Mouse (Mus musculus): Measurements from ENCODE around the gene Inmt. TPM values are rescaled to one million over a fixed set of nuclear protein-coding genes. Genes with fewer than 3 reads are reported as not detected.

The Inmt gene
- polyA plus RNA-seq, 2 experiments, result 0.09 to 0.13 TPM

DNA sequence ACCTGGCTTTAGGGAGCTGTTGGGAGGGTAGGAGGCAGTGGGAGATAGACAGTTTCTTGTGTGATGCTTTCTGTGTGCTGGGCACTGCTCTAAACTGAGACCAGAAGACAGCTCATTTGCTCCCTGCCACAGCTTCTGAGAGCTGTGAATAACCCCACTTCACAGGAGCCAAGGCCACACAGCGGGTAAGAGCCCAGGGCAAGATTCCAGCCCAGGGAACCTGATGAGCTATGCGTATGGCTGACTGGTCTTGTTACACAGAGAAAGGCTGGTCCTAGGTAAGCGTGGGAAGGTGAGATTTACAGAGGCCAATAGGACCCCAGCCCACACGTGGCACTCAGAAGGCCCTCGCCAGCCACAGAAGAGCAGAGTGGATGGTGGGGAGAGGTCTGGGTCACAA lies 48.3 kb downstream of the Inmt start:
- DNase-seq (ENCODE audit: low read depth in 3 of 3, low spot score in 3 of 3), result no peak
- 60% methylated on average over 5 of the region's 5 CpGs for WGBS (ENCODE audit: insufficient replicate concordance)
- H3K4me3 ChIP-seq (ENCODE audit: insufficient read depth in 1 of 2, low read depth in 2 of 2, low read length in 2 of 2), result no peak overlapping the region
- no peak overlapping the region for H3K27ac ChIP-seq
- no peaks in the 10 kb centered on the region for H3K27me3 ChIP-seq (ENCODE audit: control insufficient read depth, insufficient read depth, low read length)
- TF ChIP-seq CTCF (IDR thresholded peaks at IDR 0.05; ENCODE audit: low read depth) (no peak), EP300 (IDR thresholded peaks at IDR 0.05; ENCODE audit: low read depth) (no peak)
- no peaks in the 10 kb centered on the region for H3K9me3 ChIP-seq (ENCODE audit: control insufficient read depth, low read length)
- H3K36me3 ChIP-seq (replicated peaks; ENCODE audit: control insufficient read depth, insufficient read depth, low read depth), result no peaks in the 10 kb centered on the region
- H3K4me2 ChIP-seq (ENCODE audit: low read depth), result no peak overlapping the region
- ATAC-seq (ENCODE audit: insufficient read depth), result no peak
- H3K4me1 ChIP-seq (replicated peaks; ENCODE audit: control insufficient read depth in 2 of 2, insufficient read depth in 2 of 2, low read length in 1 of 2), result no peaks in the 10 kb centered on the region
- no peak overlapping the region for H3K9ac ChIP-seq (replicated peaks)

DNA sequence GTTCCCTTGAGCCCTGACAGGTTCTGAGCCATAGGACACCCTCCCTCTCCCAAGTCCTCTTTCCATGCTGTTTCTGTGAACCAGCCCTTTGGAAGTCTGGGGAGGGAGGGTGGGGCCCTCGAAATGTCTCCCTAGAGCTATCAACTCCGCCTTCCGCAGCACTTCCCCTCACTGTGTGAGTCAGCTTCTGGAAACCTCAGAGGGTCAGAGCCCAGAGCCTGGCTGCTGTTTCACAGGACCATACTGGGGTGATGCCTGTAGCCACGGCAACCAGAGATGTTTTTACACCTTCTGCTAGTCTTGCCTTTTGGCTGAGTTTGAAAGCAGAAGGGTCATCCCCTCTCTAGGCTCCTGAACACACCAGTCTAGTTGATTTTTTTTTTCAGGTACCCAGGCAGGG lies 51.8 kb downstream of the Inmt start:
- H3K4me1 ChIP-seq (replicated peaks; ENCODE audit: control insufficient read depth in 2 of 2, insufficient read depth in 2 of 2, low read length in 1 of 2), result no peaks in the 10 kb centered on the region
- no peak overlapping the region for H3K4me2 ChIP-seq (ENCODE audit: low read depth)
- H3K27me3 ChIP-seq (ENCODE audit: control insufficient read depth, insufficient read depth, low read length), result peaks cover 12% of the 10 kb centered on the region
- 15% methylated on average over 4 of the region's 4 CpGs for WGBS (ENCODE audit: insufficient replicate concordance)
- no peak for DNase-seq (ENCODE audit: low read depth in 3 of 3, low spot score in 3 of 3)
- no peak for ATAC-seq (ENCODE audit: insufficient read depth)
- no peak overlapping the region for H3K27ac ChIP-seq
- no peaks in the 10 kb centered on the region for H3K9me3 ChIP-seq (ENCODE audit: control insufficient read depth, low read length)
- TF ChIP-seq CTCF (IDR thresholded peaks at IDR 0.05; ENCODE audit: low read depth) (no peak), EP300 (IDR thresholded peaks at IDR 0.05; ENCODE audit: low read depth) (no peak)
- H3K36me3 ChIP-seq (replicated peaks; ENCODE audit: control insufficient read depth, insufficient read depth, low read depth), result no peaks in the 10 kb centered on the region
- no peak overlapping the region for H3K9ac ChIP-seq (replicated peaks)
- no peak overlapping the region for H3K4me3 ChIP-seq (ENCODE audit: insufficient read depth in 1 of 2, low read depth in 2 of 2, low read length in 2 of 2)

Other genes starting within 250 kb of the Inmt start
- gene Nod1, start 202.4 kb downstream of the Inmt start, polyA plus RNA-seq (2012; rRNA removed), result 1.9 TPM in 2 replicates
- 1.4 and 1.5 TPM in 2 replicates for gene Nod1, start 202.4 kb downstream of the Inmt start, polyA plus RNA-seq (2014; fragmentation: Nextera tagmentation; extraction: Ambion mirVana)
- gene Ggct, start 182.1 kb downstream of the Inmt start, polyA plus RNA-seq (2012; rRNA removed), result 0.31 and 1.1 TPM in 2 replicates
- 4.4 and 6.1 TPM in 2 replicates for gene Ggct, start 182.1 kb downstream of the Inmt start, polyA plus RNA-seq (2014; fragmentation: Nextera tagmentation; extraction: Ambion mirVana)
- 29.4 and 50.9 TPM in 2 replicates for gene Gars, start 137.0 kb downstream of the Inmt start, polyA plus RNA-seq (2012; rRNA removed)
- gene Gars, start 137.0 kb downstream of the Inmt start, polyA plus RNA-seq (2014; fragmentation: Nextera tagmentation; extraction: Ambion mirVana), result 99.3 and 104 TPM in 2 replicates
- gene Crhr2, start 42.0 kb downstream of the Inmt start, polyA plus RNA-seq (2012; rRNA removed), result 0.73 and 0.80 TPM in 2 replicates
- gene Crhr2, start 42.0 kb downstream of the Inmt start, polyA plus RNA-seq (2014; fragmentation: Nextera tagmentation; extraction: Ambion mirVana), result 0.30 and 0.57 TPM in 2 replicates
- gene Mindy4, start 28.3 kb upstream of the Inmt start, polyA plus RNA-seq (2012; rRNA removed), result 0.58 and 1.2 TPM in 2 replicates
- gene Mindy4, start 28.3 kb upstream of the Inmt start, polyA plus RNA-seq (2014; fragmentation: Nextera tagmentation; extraction: Ambion mirVana), result 0.59 and 0.99 TPM in 2 replicates
- 58.3 and 59.3 TPM in 2 replicates for gene Aqp1, start 161.4 kb upstream of the Inmt start, polyA plus RNA-seq (2012; rRNA removed)
- gene Aqp1, start 161.4 kb upstream of the Inmt start, polyA plus RNA-seq (2014; fragmentation: Nextera tagmentation; extraction: Ambion mirVana), result 13.2 and 15.1 TPM in 2 replicates
- gene Ghrhr, start 201.3 kb upstream of the Inmt start, polyA plus RNA-seq (2012; rRNA removed), result 0.02 and 0.03 TPM in 2 replicates
- gene Ghrhr, start 201.3 kb upstream of the Inmt start, polyA plus RNA-seq (2014; fragmentation: Nextera tagmentation; extraction: Ambion mirVana), result not detected in 2 replicates